Mouse (Mus musculus) G1E (cell line): ENCODE measurements around the gene Mettl24.

Source experiments
- CTCF ChIP-seq: IDR thresholded peaks from 2 replicates; pipeline ENCODE4 v1.5.1; 2012; ENCODE audit warnings: low read depth, low read length, inconsistent platforms, mixed read lengths
- GATA1 ChIP-seq: IDR thresholded peaks from 2 replicates; pipeline ENCODE4 v1.6.1; 2012; ENCODE audit warnings: borderline replicate concordance, low read length, inconsistent platforms, mixed read lengths
- TAL1 ChIP-seq: conservative IDR thresholded peaks from 2 replicates; pipeline ENCODE4 v1.6.1; 2012; ENCODE audit warnings: low read depth, low read length, inconsistent platforms, mixed read lengths

- TF ChIP-seq GATA1 (no peak), CTCF (no peak), TAL1 (no peak)
Observed at GRCm38 (mm10) chr10:40648776-40649175, 34.3 kb upstream of the Mettl24 start.
